Mouse (Mus musculus) spleen, postnatal 14 days (tissue): Measurements from ENCODE around the gene Rpl29.

ENCODE experiments used
- DNase-seq, 2 experiments: peaks; one replicate each; pipeline ENCODE4 v3.0.0; 2021 to 2022; ENCODE audit warnings: low spot score in 2 of 2

Gene Rpl29

DNA sequence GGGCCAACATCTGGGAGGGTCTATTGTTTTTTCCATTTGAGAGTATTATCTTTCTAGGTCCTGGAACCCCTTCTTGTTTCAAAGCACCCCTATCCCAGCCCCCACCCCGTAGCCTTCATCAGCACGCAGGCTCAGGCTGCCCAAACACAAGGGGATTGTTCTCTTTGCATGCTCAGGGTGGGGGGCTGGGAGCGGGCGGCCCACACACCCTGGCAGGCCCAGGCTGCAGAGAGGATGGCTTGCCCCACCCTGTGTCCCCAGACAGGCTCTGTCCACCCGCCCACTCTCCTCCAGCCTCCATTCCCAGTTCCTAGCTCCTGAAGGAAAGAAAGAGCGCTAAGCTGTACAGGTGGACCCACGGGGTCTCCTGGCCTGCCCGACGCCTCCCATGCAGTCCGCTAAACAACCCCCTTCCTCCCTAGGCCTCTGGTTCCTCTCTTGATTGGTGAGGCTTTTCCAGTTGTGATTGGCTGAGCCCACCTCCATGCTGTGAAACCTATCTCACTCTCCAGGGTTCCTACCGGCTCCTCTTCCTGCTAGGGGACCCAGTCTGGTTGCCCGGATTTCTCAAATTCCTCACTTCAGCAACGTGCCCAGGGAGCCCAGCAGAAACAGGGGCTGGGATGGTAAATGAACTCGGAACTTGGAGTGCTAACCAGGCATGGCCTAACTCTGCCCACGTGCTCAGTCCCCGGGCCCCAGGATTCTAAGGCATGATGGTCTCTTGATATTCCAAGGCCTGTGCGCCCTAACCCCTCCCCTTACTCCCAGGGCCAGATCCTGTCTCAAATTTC is 25.8 kb downstream of the Rpl29 start:
- no peak for DNase-seq

DNA sequence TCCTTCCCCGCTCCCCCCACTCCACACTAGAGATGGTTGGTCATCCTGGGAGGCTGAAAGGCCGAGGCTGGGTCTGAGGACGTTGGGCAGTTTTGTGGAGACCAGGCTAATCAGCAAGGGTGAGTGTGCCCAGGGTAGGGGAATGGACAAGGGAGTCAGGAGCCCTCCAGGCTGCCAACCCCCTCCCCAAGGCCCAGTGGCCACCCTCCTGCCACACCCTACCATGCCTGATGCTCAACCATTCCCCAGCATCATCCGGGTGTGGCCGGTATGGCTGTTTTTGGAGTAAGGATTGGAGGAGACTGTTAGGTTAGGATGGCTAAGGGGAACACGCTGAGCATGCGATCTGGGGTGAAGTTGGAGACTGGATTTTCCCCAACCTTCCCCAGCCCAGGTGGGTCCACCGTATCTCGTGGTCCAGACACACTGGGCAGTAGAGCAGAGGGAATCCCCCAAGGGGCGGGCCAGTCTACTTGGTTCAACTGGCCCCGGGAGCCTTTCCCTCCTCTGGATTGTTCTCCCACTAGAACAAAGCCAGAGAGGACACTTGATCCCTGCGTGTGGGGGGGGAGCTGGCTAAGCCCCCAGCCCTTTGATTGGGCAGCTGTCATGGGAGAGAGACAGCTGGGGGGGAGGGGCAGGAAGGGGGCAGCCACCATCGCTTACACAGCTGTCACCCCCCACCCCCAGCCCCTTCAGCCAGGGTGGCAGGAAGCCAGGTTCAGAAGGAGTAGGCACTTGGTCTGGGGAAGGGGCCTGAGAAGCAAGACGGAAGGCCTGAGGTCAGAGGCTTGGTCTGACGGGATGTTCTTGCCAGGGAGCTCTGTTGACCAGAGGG is 27.3 kb downstream of the Rpl29 start:
- no peak for DNase-seq

- no peak for DNase-seq
Observed at GRCm38 (mm10) chr9:106457163-106457559, 27.9 kb downstream of the Rpl29 start.

GRCm38 (mm10) chr9:106457920-106458319 is 28.7 kb downstream of the Rpl29 start:
- DNase-seq: no peak

GRCm38 (mm10) chr9:106459946-106460345 is 30.7 kb downstream of the Rpl29 start:
- no peak for DNase-seq

DNA sequence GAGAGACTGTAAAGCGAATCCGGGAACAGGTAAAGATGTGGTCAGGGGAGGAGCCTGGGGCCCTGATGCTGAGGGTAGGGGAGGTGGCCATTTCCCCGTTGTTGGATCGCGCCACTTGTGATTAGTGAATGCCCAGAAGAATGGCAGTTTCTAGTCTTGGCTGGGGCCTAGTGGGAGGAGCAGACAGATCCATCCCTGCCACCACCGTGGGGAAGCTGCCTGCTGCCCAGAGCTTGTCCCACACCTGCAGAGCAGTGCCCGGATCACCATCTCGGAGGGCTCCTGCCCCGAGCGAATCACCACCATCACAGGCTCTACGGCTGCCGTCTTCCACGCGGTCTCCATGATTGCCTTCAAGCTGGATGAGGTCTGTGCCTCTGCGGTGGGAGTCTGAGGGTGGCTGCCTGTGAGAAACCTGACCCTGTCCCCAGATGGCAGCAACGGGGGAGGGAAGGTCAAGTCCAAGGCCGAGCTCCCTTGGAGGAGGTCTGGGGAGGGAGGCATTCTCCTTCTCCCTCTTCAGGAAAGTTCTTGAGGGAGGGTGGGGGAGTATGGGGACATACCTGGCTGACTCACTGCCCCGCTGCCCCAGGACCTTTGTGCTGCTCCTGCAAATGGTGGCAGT is 31.3 kb downstream of the Rpl29 start:
- no peak for DNase-seq

DNA sequence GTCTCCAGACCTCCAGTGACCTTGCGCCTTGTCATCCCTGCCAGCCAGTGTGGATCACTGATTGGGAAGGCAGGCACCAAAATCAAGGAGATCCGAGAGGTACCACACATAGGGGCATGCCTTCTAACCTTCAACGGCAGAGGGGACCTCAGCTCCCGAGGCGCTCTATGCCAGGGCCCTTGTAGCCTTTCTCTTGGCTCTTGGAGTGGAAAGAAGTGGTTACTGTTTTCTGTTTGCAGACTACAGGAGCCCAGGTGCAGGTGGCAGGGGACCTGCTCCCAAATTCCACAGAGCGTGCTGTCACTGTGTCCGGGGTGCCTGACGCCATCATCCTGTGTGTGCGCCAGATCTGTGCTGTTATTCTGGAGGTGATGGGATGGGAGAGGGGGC is 31.8 kb downstream of the Rpl29 start:
- DNase-seq: no peak

- DNase-seq: no peak
Observed at GRCm38 (mm10) chr9:106461641-106462429, 32.6 kb downstream of the Rpl29 start.

DNA sequence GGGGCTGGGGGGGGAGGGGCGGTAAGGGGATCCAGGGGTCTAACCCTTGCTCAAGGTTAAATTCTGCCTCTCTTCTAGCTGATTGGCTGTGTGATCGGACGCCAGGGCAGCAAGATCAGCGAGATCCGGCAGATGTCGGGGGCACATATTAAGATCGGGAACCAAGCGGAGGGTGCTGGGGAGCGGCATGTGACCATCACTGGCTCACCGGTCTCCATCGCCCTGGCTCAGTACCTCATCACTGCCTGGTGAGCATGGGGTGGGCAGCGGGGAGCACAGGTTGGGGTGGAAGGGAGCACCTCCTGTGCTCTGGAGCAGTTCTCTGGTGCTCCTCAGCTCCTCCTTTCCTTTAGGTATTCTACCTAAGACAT is 33.2 kb downstream of the Rpl29 start:
- DNase-seq: no peak

GRCm38 (mm10) chr9:106463122-106464063 is 34.1 kb downstream of the Rpl29 start:
- no peak for DNase-seq

- DNase-seq: peak in 1 of 2 experiments; percentile 29
Observed at GRCm38 (mm10) chr9:106464751-106465541, 35.7 kb downstream of the Rpl29 start.

DNA sequence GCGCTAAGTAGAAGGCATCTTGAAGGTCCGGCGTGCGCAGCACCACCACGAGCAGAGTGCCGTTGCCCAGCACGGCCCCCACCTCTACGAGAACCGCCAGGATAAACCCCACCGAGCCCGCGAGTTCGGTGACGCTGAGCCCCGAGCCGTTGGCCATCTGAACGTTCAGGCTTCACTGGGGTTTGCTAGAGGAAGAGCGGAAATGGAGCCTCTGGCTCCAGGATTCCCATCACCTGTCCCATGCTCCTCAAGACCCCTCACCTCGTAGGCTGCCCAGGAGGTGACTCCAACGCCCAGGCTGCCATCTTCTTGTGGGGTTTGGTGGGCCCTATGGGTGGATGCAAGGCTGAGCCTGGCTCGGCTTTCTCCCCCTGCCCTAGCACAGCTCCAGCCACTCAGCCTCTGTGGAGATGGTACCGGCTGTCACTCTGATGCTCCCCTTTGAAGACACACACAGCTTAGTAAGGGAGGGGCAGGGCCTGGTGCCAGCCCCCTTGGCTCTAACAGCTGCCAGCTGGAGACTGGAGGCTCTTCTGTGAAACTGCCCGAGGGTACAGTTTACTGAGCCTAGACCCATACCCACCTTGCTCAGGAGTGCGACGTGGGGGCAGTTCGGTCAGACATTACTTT is 36.4 kb downstream of the Rpl29 start, which contains the start of gene Gpr62:
Gene Gpr62, minus strand, starts transcription at position 368 of the 630 bp plus-strand sequence.
- no peak for DNase-seq

- no peak for DNase-seq
Observed at GRCm38 (mm10) chr9:106466721-106467120, 37.5 kb downstream of the Rpl29 start.

DNA sequence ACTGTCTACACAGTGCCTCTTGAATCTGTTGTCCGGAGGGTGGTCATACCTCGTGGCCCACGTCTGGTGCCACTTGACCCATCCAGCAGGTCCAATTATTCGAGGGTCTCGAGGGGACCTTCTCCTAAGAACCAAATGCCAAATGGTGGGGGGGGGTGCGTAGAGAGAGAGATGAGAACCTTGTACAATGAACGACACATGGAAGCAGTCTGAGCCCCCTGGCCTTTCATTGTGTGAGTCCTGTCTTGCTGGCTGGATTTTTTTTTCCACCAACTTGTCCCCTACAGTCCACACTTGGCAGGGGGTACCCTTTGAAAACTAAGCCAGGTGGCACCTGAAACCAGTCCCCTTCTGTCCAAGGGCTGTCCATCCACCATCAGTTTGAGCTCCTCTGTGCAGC is 38.5 kb downstream of the Rpl29 start:
- no peak for DNase-seq

DNA sequence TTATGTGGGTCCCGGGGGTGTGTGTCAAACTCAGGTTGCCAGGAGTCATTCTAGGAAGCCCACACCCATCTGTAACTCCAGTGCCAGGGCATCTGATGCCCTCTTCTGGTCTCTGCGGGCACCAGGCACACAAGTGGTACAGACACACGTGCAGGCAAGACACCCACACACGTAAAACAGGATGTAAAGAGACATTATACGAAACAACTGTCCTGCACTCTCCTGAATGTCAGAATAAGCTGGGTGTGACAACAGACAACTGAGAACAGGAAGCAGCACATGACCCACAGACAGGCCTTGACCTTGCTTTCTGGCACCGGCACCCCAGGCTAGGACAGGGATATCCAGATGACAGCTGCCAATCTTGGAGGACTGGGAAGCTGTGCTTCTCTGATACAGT is 40.1 kb downstream of the Rpl29 start:
- DNase-seq: no peak

GRCm38 (mm10) chr9:106469776-106470175 is 40.5 kb downstream of the Rpl29 start:
- DNase-seq: no peak

DNA sequence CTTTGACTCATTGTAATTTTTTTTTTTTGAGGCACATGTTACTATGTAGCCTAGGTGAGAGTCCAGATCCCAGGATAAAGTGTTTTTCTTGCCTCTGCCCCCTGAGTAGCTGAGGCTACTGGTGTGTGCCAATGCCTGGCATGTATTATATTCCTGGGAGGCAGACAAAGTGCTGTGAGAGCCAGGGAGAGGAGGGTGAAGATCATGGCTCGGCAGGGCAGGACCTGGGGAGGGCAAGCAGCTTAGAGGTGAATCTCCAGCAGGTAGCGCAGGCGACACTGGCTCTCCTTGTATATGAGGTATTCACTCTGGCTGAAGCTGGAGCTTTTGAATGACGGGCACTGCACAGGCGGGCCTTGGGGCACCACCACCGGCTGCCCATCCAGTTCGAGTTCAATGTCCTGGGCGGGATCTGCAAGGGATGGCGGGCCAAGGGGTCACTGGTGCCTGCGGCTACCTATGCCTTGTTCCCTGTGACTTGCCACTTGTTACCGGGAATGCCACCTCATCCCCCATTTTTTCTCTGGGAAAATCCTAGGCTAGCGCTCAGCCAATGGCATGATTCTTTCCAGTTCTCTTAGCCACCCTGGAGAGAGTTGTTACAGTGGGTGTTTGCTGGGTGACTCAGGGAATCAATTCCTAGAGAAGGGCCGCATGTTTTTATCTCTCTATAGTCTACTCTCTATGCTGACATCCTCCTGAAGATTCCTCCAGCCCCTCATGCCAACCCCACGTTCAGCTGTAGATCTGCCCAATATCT is 41.9 kb downstream of the Rpl29 start:
- DNase-seq: no peak

GRCm38 (mm10) chr9:106471892-106472291 is 42.6 kb downstream of the Rpl29 start:
- no peak for DNase-seq

- DNase-seq: no peak
Observed at GRCm38 (mm10) chr9:106472321-106472720, 43.1 kb downstream of the Rpl29 start.
